Mouse (Mus musculus) frontal cortex, adult (tissue): ENCODE results near the gene Hist1h2ad.
"Not testable (repeated sequence)": the region's sequence is repeated elsewhere in the genome, so short reads cannot be mapped to it uniquely, and the experiment has no call there.

ENCODE experiments used
- ATAC-seq: cut with Nextera tagmentation; 2 replicates; pipeline ENCODE4 v1.9.2; 2017; ENCODE audit warnings: mild to moderate bottlenecking, moderate library complexity, mixed read lengths; ENCODE audit not compliant: low TSS enrichment

Hist1h2ad gene

DNA sequence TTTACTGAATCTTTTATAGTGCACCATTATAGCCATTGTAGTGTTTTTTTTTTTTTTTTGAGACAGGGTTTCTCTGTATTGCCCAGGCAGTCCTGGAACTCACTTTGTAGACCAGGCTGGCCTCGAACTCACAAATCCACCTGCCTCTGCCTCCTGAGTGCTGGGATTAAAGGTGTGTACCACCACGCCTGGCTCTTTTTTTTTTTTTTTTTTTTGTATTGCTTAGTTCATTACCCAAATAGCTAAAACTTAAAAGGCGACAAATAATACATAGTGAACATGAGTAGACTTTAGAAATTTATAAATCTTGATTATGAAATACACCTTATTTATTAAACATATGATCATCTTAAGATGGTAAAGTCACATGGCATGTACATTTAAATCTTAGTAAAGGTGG is 32.7 kb upstream of the Hist1h2ad start:
- ATAC-seq, result no peak

- not testable (repeated sequence) for ATAC-seq
Measured at GRCm38 (mm10) chr13:23542225-23542980, 31.8 kb upstream of the Hist1h2ad start.

GRCm38 (mm10) chr13:23542999-23543607 is 31.1 kb upstream of the Hist1h2ad start, which contains the start of gene Hist1h2bh:
TSS of gene Hist1h2bh (minus strand) at chr13:23543392.
- peak; percentile 98 for ATAC-seq

GRCm38 (mm10) chr13:23543965-23544786 is 30.0 kb upstream of the Hist1h2ad start, which contains the start of gene Hist1h3f:
TSS of gene Hist1h3f (plus strand) at chr13:23544052.
- peak; percentile 95 for ATAC-seq

DNA sequence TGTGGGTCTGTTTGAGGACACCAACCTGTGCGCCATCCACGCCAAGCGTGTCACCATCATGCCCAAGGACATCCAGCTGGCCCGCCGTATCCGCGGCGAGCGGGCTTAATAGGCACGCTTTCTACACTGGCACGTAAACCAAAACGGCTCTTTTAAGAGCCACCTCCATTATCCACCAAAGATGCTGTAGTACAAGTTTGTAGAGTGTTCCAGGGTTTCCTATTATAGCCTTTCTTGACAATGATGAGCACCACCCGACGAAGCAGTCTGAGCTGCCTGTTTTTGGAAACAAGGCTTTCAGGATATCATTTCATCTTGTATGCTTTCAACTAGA is 29.4 kb upstream of the Hist1h2ad start:
- ATAC-seq, result peak; percentile 53

GRCm38 (mm10) chr13:23546694-23547093 is 27.5 kb upstream of the Hist1h2ad start:
- no peak for ATAC-seq

DNA sequence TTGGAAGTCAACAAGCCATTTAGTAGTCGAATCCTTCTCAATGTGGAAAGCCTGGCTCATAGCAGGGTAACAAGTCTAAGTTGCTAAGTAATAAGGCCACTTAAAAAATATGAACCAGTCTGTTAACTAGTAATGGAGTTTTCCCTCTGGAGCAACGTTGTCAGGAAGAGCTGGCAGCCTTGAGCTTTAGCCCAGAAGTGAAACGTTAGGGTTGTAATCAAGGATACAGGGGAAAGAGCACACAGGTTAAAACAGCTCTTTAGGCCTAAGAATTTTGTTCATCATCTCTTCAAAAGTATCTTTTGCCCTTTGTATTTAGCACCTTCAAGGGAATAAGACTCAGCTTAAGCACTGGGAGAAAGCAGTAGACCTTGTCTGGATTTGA is 23.4 kb upstream of the Hist1h2ad start:
- no peak for ATAC-seq

DNA sequence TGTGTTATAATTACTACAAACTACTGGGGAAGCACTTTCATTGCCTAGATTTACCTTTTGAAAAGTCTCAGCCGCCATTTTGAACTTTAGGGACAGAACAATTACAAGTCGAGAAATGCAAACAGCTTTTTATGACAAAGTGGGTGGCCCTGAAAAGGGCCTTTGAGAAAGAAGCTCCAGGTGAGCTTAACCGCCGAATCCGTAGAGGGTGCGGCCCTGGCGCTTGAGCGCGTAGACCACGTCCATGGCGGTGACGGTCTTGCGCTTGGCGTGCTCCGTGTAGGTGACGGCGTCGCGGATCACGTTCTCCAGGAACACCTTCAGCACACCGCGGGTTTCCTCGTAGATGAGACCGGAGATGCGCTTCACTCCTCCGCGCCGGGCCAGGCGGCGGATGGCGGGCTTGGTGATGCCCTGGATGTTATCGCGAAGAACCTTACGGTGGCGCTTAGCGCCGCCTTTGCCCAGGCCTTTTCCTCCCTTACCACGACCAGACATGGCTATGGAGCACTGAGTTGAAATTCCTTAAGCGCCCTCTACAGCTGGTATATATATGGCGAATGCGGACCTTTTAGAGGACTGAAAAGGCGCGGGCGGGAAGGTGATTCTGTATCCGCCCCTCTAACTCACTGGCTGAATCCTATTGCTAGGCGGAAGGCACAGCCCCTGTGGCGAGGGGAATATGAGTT is 22.9 kb upstream of the Hist1h2ad start, which contains the start of gene Hist1h4f:
Hist1h4f (minus strand) TSS at position 503 of the 689 bp plus-strand sequence.
- peak; percentile 88 for ATAC-seq

DNA sequence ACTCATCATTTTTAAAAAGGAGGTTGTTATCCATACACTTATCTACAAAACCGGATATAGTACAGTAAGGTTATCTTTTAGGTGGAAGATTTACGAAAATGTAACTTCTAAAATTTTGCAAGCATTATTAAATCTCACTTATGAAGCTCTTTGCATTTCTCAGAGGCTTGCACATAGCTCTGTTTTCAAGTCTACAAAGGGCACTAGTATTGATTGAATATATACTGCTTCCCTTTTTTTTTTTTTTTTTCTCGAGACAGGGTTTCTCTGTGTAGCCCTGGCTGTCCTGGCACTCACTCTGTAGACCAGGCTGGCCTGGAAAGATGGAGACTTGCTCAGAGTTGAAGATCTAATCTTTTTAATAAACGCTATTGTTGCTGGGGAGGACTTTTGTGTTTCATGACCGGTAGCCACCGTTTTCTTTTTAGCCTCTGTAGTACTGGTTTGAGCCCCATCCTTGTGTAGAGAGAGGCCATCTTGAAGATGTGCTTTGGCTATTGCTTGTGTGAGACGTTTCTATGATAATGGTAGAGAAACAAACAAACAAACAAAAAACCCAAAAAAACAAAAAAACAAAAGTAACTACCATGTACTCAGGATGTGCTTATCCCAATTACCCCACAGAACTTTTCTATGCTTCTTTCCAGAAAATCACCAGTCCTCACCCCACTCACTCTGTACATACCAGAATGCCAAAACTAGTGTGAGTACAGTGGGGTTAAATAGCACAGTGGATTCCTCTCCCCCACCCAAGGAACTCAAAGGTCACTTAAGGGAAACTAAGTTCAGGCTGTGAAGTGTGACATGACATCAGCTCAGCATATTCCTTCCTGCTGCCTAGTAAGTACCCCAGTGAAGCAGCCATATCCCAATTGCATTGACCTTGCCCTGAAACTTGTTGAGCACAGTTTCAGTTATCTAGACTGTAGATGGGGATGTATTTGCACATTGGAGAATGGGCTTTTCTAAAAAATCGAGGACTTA is 22.0 kb upstream of the Hist1h2ad start:
- ATAC-seq, result no peak

GRCm38 (mm10) chr13:23552962-23553361 is 21.2 kb upstream of the Hist1h2ad start, which contains the start of gene Hist1h1d:
TSS of gene Hist1h1d (plus strand) at chr13:23553262.
- no peak for ATAC-seq

DNA sequence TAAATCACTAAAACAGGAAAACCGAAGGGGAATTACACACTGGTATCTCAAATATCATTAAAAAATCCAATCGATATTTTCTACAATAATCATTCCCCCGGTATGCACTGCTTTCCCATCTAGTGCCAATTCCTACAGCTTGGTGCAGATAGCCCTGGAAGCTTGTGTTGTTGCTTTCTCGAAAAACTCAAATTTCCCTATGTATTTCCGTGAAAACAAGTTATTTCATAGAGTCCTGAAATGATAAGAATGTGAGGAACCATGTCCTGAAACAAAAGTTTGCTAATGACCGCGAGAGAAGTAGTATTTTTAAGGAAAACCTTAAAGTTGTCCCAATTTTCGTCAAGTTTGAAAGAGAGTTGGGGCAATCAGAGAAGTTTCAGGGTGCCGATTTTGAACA is 19.8 kb upstream of the Hist1h2ad start:
- no peak for ATAC-seq

DNA sequence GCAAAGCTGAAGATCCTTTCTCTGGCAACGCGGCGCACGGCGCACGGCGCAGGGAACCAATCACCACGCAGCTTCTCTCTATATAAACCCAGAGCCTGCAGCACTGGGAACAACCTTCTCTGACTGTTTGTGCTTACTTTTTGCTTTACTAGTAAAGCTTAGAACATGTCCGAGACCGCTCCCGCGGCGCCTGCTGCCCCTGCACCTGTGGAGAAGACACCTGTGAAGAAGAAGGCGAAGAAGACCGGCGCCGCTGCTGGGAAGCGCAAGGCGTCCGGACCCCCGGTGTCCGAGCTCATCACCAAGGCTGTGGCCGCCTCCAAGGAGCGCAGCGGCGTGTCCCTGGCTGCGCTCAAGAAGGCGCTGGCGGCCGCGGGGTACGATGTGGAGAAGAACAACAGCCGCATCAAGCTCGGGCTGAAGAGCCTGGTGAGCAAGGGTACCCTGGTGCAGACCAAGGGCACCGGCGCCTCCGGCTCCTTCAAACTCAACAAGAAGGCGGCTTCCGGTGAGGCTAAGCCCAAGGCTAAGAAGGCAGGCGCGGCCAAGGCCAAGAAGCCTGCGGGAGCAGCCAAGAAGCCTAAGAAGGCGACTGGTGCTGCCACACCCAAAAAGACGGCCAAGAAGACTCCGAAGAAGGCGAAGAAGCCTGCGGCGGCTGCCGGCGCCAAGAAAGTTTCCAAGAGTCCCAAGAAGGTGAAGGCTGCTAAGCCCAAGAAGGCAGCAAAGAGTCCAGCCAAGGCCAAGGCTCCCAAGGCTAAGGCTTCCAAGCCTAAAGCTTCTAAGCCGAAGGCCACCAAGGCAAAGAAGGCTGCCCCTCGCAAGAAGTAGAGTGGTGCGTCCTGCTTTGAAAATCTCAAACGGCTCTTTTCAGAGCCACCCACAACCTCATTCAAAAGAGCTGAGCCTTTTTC is 19.0 kb upstream of the Hist1h2ad start:
- peak; percentile 71 for ATAC-seq

- peak; percentile 86 for ATAC-seq
Measured at GRCm38 (mm10) chr13:23555839-23556416, 18.3 kb upstream of the Hist1h2ad start.

GRCm38 (mm10) chr13:23556906-23557305 is 17.3 kb upstream of the Hist1h2ad start:
- no peak for ATAC-seq

DNA sequence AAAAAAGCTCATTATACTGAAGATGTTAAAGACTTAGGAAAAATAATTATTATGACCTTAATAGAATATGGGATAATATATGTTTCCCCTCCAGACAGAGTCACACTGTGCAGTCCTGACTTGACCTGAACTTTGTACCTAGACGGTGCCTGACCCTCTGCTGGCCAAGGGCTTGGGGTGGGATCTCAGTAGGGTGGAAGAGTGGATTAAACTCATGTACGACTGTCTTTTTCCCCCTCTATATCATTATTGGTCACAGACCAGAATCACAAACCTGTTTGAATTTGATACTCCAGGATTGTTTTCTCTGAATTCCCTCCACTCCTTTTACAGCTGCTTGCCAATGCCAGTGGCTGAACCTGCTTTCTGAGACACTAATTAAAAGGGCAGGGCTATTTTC is 13.5 kb upstream of the Hist1h2ad start:
- ATAC-seq, result not testable (repeated sequence)

- not testable (repeated sequence) for ATAC-seq
Measured at GRCm38 (mm10) chr13:23561531-23561882, 12.7 kb upstream of the Hist1h2ad start.

DNA sequence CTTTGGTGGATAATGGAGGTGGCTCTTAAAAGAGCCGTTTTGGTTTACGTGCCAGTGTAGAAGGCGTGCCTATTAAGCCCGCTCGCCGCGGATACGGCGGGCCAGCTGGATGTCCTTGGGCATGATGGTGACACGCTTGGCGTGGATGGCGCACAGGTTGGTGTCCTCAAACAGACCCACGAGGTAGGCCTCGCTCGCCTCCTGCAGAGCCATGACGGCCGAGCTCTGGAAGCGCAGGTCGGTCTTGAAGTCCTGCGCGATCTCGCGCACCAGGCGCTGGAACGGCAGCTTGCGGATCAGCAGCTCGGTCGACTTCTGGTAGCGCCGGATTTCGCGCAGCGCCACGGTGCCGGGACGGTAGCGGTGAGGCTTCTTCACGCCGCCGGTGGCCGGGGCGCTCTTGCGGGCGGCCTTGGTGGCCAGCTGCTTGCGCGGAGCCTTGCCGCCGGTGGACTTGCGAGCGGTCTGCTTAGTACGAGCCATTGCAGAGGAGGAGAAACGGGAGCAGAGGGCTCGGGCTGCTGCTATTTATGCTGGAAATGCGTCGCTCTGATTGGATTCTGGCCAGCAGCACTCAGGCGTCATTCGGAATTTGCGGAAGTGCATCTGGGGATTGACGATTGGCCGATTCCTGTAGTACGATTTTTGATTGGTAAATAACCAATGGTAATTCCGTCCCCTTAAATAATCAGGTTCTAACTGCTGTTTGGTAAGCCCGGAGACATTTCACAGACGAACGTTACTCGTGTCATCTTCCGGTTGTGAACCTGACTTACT is 12.1 kb upstream of the Hist1h2ad start, which contains the start of gene Hist1h3e:
Hist1h3e (minus strand) TSS at position 487 of the 777 bp plus-strand sequence.
- peak; percentile 92 for ATAC-seq
